Mouse (Mus musculus) brain, adult 10 weeks (tissue): ENCODE data around the gene Gm21981. TPM values are rescaled to one million over a fixed set of nuclear protein-coding genes. Genes with fewer than 3 reads are reported as not detected.

Experiments used
- polyA plus RNA-seq: library from polyadenylated mRNA; stranded (reverse); fragments of 350-450 nt; fragmentation: Illumina TruSeq; extraction: RNeasy Lipid Tissue Mini Kit (QIAGEN cat#74804); gene quantifications from one replicate; pipeline ENCODE4 v1.2.3, GENCODE M21; 2015; ENCODE audit warnings: low read depth, low replicate concordance

Gene Gm21981
- polyA plus RNA-seq = 6.6 TPM

GRCm38 (mm10) chr17:47694442-47694502 lies at the start of gene Gm21981:
Gene Gm21981 (minus strand): TSS chr17:47694455.

GRCm38 (mm10) chr17:47736856-47737255 lies 42.6 kb upstream of the Gm21981 start, which contains the start of gene Tfeb:
Gene Tfeb (plus strand): TSS chr17:47737030.

GRCm38 (mm10) chr17:47726566-47726965 lies 32.3 kb upstream of the Gm21981 start, which contains the start of gene Pgc:
Gene Pgc (plus strand): TSS chr17:47726842.

GRCm38 (mm10) chr17:47694503-47695336 lies 465 bp upstream of the Gm21981 start, which contains the start of gene Prickle4:
Gene Prickle4 (minus strand): TSS chr17:47694736.

GRCm38 (mm10) chr17:47688608-47689575 lies 5.4 kb downstream of the Gm21981 start, which contains the start of gene Frs3:
Gene Frs3 (plus strand): TSS chr17:47689030.

GRCm38 (mm10) chr17:47688344-47688607 lies 6.0 kb downstream of the Gm21981 start, which contains the start of gene Tomm6:
Gene Tomm6 (minus strand): TSS chr17:47688386.

Other genes starting within 250 kb of the Gm21981 start
- 21.7 TPM for gene Taf8, start 192.2 kb downstream of the Gm21981 start, polyA plus RNA-seq
- 23.5 TPM for gene Ccnd3, start 189.4 kb downstream of the Gm21981 start, polyA plus RNA-seq
- gene Bysl, start 83.0 kb downstream of the Gm21981 start, polyA plus RNA-seq = 16.8 TPM
- 24.9 TPM for gene Med20, start 82.9 kb downstream of the Gm21981 start, polyA plus RNA-seq
- 3.6 TPM for gene Gm20517, start 82.9 kb downstream of the Gm21981 start, polyA plus RNA-seq
- 6.8 TPM for gene Usp49, start 63.8 kb downstream of the Gm21981 start, polyA plus RNA-seq
- gene Tomm6, start 6.1 kb downstream of the Gm21981 start, polyA plus RNA-seq = 192 TPM
- gene Frs3, start 5.4 kb downstream of the Gm21981 start, polyA plus RNA-seq = 27.7 TPM
- 0.86 TPM for gene Prickle4, start 281 bp upstream of the Gm21981 start, polyA plus RNA-seq
- gene Pgc, start 32.4 kb upstream of the Gm21981 start, polyA plus RNA-seq = not detected
- gene Tfeb, start 42.6 kb upstream of the Gm21981 start, polyA plus RNA-seq = 11.9 TPM
- 1.1 TPM for gene Mdfi, start 140.2 kb upstream of the Gm21981 start, polyA plus RNA-seq
- 26.5 TPM for gene Foxp4, start 230.2 kb upstream of the Gm21981 start, polyA plus RNA-seq